Mouse (Mus musculus) limb, embryonic 15.5 days (tissue): ENCODE data around the gene Olfr769. TPM values are rescaled to one million over a fixed set of nuclear protein-coding genes. Genes with fewer than 3 reads are reported as not detected.
"Not testable (repeated sequence)": the region's sequence is repeated elsewhere in the genome, so short reads cannot be mapped to it uniquely, and the experiment has no call there.

Source experiments
- ATAC-seq: fragments of 200-750 bp; cut with Nextera tagmentation; 2 replicates; pipeline ENCODE4 v1.8.0; 2017; ENCODE audit warnings: low read depth, moderate TSS enrichment; ENCODE audit not compliant: insufficient number of reproducible peaks, low FRiP score, low TSS enrichment
- H3K27ac ChIP-seq: fragments of 300-500 bp; sonication (generic); 2 replicates; pipeline ENCODE4 v1.5.1; 2015; ENCODE audit warnings: moderate library complexity, mild to moderate bottlenecking, inconsistent platforms
- H3K27me3 ChIP-seq: fragments of 300-500 bp; sonication (generic); 2 replicates; pipeline ENCODE4 v1.6.1; 2015; ENCODE audit warnings: inconsistent platforms
- H3K36me3 ChIP-seq: fragments of 300-500 bp; sonication (generic); 2 replicates; pipeline ENCODE4 v1.6.1; 2015; ENCODE audit warnings: inconsistent platforms
- H3K4me1 ChIP-seq: fragments of 300-500 bp; sonication (generic); 2 replicates; pipeline ENCODE4 v1.6.1; 2015; ENCODE audit warnings: inconsistent platforms
- H3K4me2 ChIP-seq: fragments of 300-500 bp; sonication (generic); 2 replicates; pipeline ENCODE4 v1.6.1; 2015; ENCODE audit warnings: mild to moderate bottlenecking, inconsistent platforms
- H3K4me3 ChIP-seq: fragments of 300-500 bp; sonication (generic); 2 replicates; pipeline ENCODE4 v1.5.1; 2015; ENCODE audit warnings: mild to moderate bottlenecking, inconsistent platforms
- H3K9ac ChIP-seq: fragments of 300-500 bp; sonication (generic); 2 replicates; pipeline ENCODE4 v1.6.1; 2015; ENCODE audit warnings: inconsistent platforms
- H3K9me3 ChIP-seq: fragments of 300-500 bp; sonication (generic); 2 replicates; pipeline ENCODE4 v1.6.1; 2016; ENCODE audit warnings: inconsistent platforms
- WGBS: fragments of 180-500 bp; shearing (Covaris S2); methylation state at CpG from one replicate; pipeline ENCODE4 v1.1.7; 2015; 5-methylcytosine and 5-hydroxymethylcytosine counted together
- polyA plus RNA-seq: library from polyadenylated mRNA; unstranded; fragments of >200 nt; fragmentation: Nextera tagmentation; extraction: Ambion mirVana; gene quantifications from 2 replicates; pipeline ENCODE4 v1.2.1, GENCODE M21; 2015

The Olfr769 gene
- polyA plus RNA-seq, result not detected in 2 replicates

GRCm38 (mm10) chr10:129117761-129118160 lies at the start of gene Olfr769:
TSS of gene Olfr769 (minus strand) at chr10:129117861.
- no peak for ATAC-seq
- WGBS, result 80% methylated on average over 2 of the region's 2 CpGs
- Histone ChIP-seq H3K4me3 (no peak within 1 kb of the TSS), H3K9me3 (no peaks in the 10 kb centered on the region), H3K36me3 (no peaks in the 10 kb centered on the region), H3K9ac (no peak within 1 kb of the TSS), H3K4me1 (no peaks in the 10 kb centered on the region), H3K27me3 (no peaks in the 10 kb centered on the region), H3K4me2 (no peak within 1 kb of the TSS), H3K27ac (no peak within 1 kb of the TSS)

GRCm38 (mm10) chr10:129164651-129165050 lies 47.0 kb upstream of the Olfr769 start, which contains the start of gene Olfr771:
TSS of gene Olfr771 (minus strand) at chr10:129164751.
- no peaks in the 10 kb centered on the region for H3K9me3 ChIP-seq
- H3K36me3 ChIP-seq, result no peaks in the 10 kb centered on the region
- no peak within 1 kb of the TSS for H3K4me3 ChIP-seq
- H3K27ac ChIP-seq, result no peak within 1 kb of the TSS
- H3K9ac ChIP-seq, result no peak within 1 kb of the TSS
- no peak for ATAC-seq
- no peaks in the 10 kb centered on the region for H3K4me1 ChIP-seq
- WGBS, result 75% methylated on average over 1 of the region's 1 CpGs
- H3K27me3 ChIP-seq, result no peaks in the 10 kb centered on the region
- H3K4me2 ChIP-seq, result no peak within 1 kb of the TSS

- WGBS, result 50% methylated on average over 2 of the region's 2 CpGs
- H3K9me3 ChIP-seq, result no peaks in the 10 kb centered on the region
These were observed 21.2 kb upstream of the Olfr769 start, which contains the start of gene Olfr770 for GRCm38 (mm10) chr10:129138898-129139297. TSS of gene Olfr770 (minus strand) at chr10:129138998.

GRCm38 (mm10) chr10:129115146-129115545 lies 2.5 kb downstream of the Olfr769 start:
- Histone ChIP-seq H3K27me3 (no peaks in the 10 kb centered on the region), H3K4me1 (no peaks in the 10 kb centered on the region), H3K9ac (no peak overlapping the region), H3K27ac (no peak overlapping the region), H3K4me2 (no peak overlapping the region), H3K9me3 (no peaks in the 10 kb centered on the region), H3K4me3 (no peak overlapping the region), H3K36me3 (no peaks in the 10 kb centered on the region)
- no peak for ATAC-seq
- WGBS, result 88% methylated on average over 3 of the region's 3 CpGs

More at GRCm38 (mm10) chr10:129138898-129139297, 21.2 kb upstream of the Olfr769 start, which contains the start of gene Olfr770:
- Histone ChIP-seq H3K27me3 (no peaks in the 10 kb centered on the region), H3K4me2 (no peak within 1 kb of the TSS), H3K4me3 (no peak within 1 kb of the TSS), H3K9ac (no peak within 1 kb of the TSS), H3K36me3 (no peaks in the 10 kb centered on the region), H3K27ac (no peak within 1 kb of the TSS), H3K4me1 (no peaks in the 10 kb centered on the region)
- no peak for ATAC-seq

- 47% methylated on average over 3 of the region's 3 CpGs for WGBS
- no peaks in the 10 kb centered on the region for H3K27me3 ChIP-seq
- no peak for ATAC-seq
- no peak overlapping the region for H3K27ac ChIP-seq
- H3K4me3 ChIP-seq, result no peak overlapping the region
- H3K4me2 ChIP-seq, result no peak overlapping the region
- H3K9ac ChIP-seq, result no peak overlapping the region
- no peaks in the 10 kb centered on the region for H3K4me1 ChIP-seq
- H3K9me3 ChIP-seq, result no peaks in the 10 kb centered on the region
- H3K36me3 ChIP-seq, result no peaks in the 10 kb centered on the region
These were observed 16.4 kb downstream of the Olfr769 start for GRCm38 (mm10) chr10:129101231-129101630.

- WGBS, result 71% methylated on average over 1 of the region's 1 CpGs
- Histone ChIP-seq H3K4me2 (no peak within 1 kb of the TSS), H3K9ac (no peak within 1 kb of the TSS), H3K4me3 (no peak within 1 kb of the TSS), H3K4me1 (no peaks in the 10 kb centered on the region), H3K27ac (no peak within 1 kb of the TSS), H3K9me3 (no peaks in the 10 kb centered on the region), H3K27me3 (no peaks in the 10 kb centered on the region), H3K36me3 (no peaks in the 10 kb centered on the region)
- no peak for ATAC-seq
These were observed 18.4 kb downstream of the Olfr769 start, which contains the start of gene Olfr768 for GRCm38 (mm10) chr10:129099275-129099674. TSS of gene Olfr768 (minus strand) at chr10:129099375.

- H3K9ac ChIP-seq, H3K9me3 ChIP-seq, H3K27me3 ChIP-seq, H3K4me3 ChIP-seq, H3K27ac ChIP-seq, H3K36me3 ChIP-seq, H3K4me2 ChIP-seq, ATAC-seq, H3K4me1 ChIP-seq: not testable (repeated sequence)
These were observed 34.9 kb downstream of the Olfr769 start, which contains the start of gene Olfr767 for GRCm38 (mm10) chr10:129082810-129083209. TSS of gene Olfr767 (minus strand) at chr10:129082910.

- no peak within 1 kb of the TSS for H3K27ac ChIP-seq
- WGBS, result 77% methylated on average over 2 of the region's 2 CpGs
- no peak within 1 kb of the TSS for H3K9ac ChIP-seq
- H3K4me2 ChIP-seq, result no peak within 1 kb of the TSS
- H3K27me3 ChIP-seq, result no peaks in the 10 kb centered on the region
- ATAC-seq, result no peak
- H3K9me3 ChIP-seq, result no peaks in the 10 kb centered on the region
- H3K4me1 ChIP-seq, result no peaks in the 10 kb centered on the region
- no peaks in the 10 kb centered on the region for H3K36me3 ChIP-seq
- no peak within 1 kb of the TSS for H3K4me3 ChIP-seq
These were observed 48.8 kb downstream of the Olfr769 start, which contains the start of gene Olfr766-ps1 for GRCm38 (mm10) chr10:129068877-129069276. TSS of gene Olfr766-ps1 (minus strand) at chr10:129068977.

Other genes with a start within 250 kb of the Olfr769 start
- gene Gdf11, start 226.1 kb downstream of the Olfr769 start, polyA plus RNA-seq, result 5.9 and 6.2 TPM in 2 replicates
- gene Cd63, start 216.9 kb downstream of the Olfr769 start, polyA plus RNA-seq, result 1,128 and 1,135 TPM in 2 replicates
- 13.6 and 16.8 TPM in 2 replicates for gene Rdh5, start 195.0 kb downstream of the Olfr769 start, polyA plus RNA-seq
- gene Bloc1s1, start 193.8 kb downstream of the Olfr769 start, polyA plus RNA-seq, result 225 and 234 TPM in 2 replicates
- 11.8 and 27.8 TPM in 2 replicates for gene Itga7, start 184.0 kb downstream of the Olfr769 start, polyA plus RNA-seq
- 0.24 and 0.32 TPM in 2 replicates for gene Mettl7b, start 156.9 kb downstream of the Olfr769 start, polyA plus RNA-seq
- not detected in 2 replicates for gene Olfr9, start 128.4 kb downstream of the Olfr769 start, polyA plus RNA-seq
- gene Olfr763, start 107.1 kb downstream of the Olfr769 start, polyA plus RNA-seq, result not detected in 2 replicates
- gene Olfr764-ps1, start 78.0 kb downstream of the Olfr769 start, polyA plus RNA-seq, result not detected in 2 replicates
- not detected in 2 replicates for gene Olfr765, start 67.9 kb downstream of the Olfr769 start, polyA plus RNA-seq
- not detected in 2 replicates for gene Olfr766-ps1, start 48.9 kb downstream of the Olfr769 start, polyA plus RNA-seq
- gene Olfr767, start 35.0 kb downstream of the Olfr769 start, polyA plus RNA-seq, result not detected in 2 replicates
- not detected in 2 replicates for gene Olfr768, start 18.5 kb downstream of the Olfr769 start, polyA plus RNA-seq
- not detected in 2 replicates for gene Olfr770, start 21.1 kb upstream of the Olfr769 start, polyA plus RNA-seq
- not detected in 2 replicates for gene Olfr771, start 46.9 kb upstream of the Olfr769 start, polyA plus RNA-seq
- not detected in 2 replicates for gene Olfr772, start 60.1 kb upstream of the Olfr769 start, polyA plus RNA-seq
- not detected in 2 replicates for gene Olfr773, start 69.6 kb upstream of the Olfr769 start, polyA plus RNA-seq
- not detected in 2 replicates for gene Olfr774, start 118.3 kb upstream of the Olfr769 start, polyA plus RNA-seq
- not detected in 2 replicates for gene Olfr775, start 130.6 kb upstream of the Olfr769 start, polyA plus RNA-seq
- not detected in 2 replicates for gene Olfr776, start 141.3 kb upstream of the Olfr769 start, polyA plus RNA-seq
- not detected in 2 replicates for gene Olfr777, start 153.6 kb upstream of the Olfr769 start, polyA plus RNA-seq
- gene Olfr780, start 200.3 kb upstream of the Olfr769 start, polyA plus RNA-seq, result not detected in 2 replicates
- gene Olfr781, start 211.0 kb upstream of the Olfr769 start, polyA plus RNA-seq, result not detected in 2 replicates
- gene Olfr782, start 231.0 kb upstream of the Olfr769 start, polyA plus RNA-seq, result not detected in 2 replicates